Mouse (Mus musculus): ENCODE data around the gene Lyrm4.

Gene Lyrm4

GRCm38 (mm10) chr13:35947354-35948000 is 169.8 kb downstream of the Lyrm4 start:
- Histone ChIP-seq H3K9me3 (ENCODE audit: low read length) (no peaks in the 10 kb centered on the region), H3K4me3 (replicated peaks; ENCODE audit: low read length) (no peak overlapping the region), H3K36me3 (ENCODE audit: insufficient read depth, low read length) (no peaks in the 10 kb centered on the region), H3K27me3 (ENCODE audit: insufficient read depth, low read length) (peaks cover 62% of the 10 kb centered on the region), H3K4me1 (replicated peaks; ENCODE audit: low read depth, low read length) (no peaks in the 10 kb centered on the region)
- TF ChIP-seq CTCF (conservative IDR thresholded peaks at IDR 0.05; ENCODE audit: low read length) (peak; percentile 93), POU5F1 (IDR thresholded peaks at IDR 0.05; ENCODE audit: borderline replicate concordance, low read length) (no peak), NANOG (IDR thresholded peaks at IDR 0.05; ENCODE audit: borderline replicate concordance, low read length) (no peak)

GRCm38 (mm10) chr13:35946659-35947353 is 170.5 kb downstream of the Lyrm4 start:
- H3K27me3 ChIP-seq (ENCODE audit: insufficient read depth, low read length): peaks cover 63% of the 10 kb centered on the region
- no peaks in the 10 kb centered on the region for H3K36me3 ChIP-seq (ENCODE audit: insufficient read depth, low read length)
- no peak for TF ChIP-seq CTCF (conservative IDR thresholded peaks at IDR 0.05; ENCODE audit: low read length)
- no peak for TF ChIP-seq POU5F1 (IDR thresholded peaks at IDR 0.05; ENCODE audit: borderline replicate concordance, low read length)
- no peak for TF ChIP-seq NANOG (IDR thresholded peaks at IDR 0.05; ENCODE audit: borderline replicate concordance, low read length)
- H3K4me3 ChIP-seq (replicated peaks; ENCODE audit: low read length): no peak overlapping the region
- no peaks in the 10 kb centered on the region for H3K9me3 ChIP-seq (ENCODE audit: low read length)
- no peaks in the 10 kb centered on the region for H3K4me1 ChIP-seq (replicated peaks; ENCODE audit: low read depth, low read length)

- no peaks in the 10 kb centered on the region for H3K36me3 ChIP-seq (ENCODE audit: insufficient read depth, low read length)
- peaks cover 17% of the 10 kb centered on the region for H3K4me1 ChIP-seq (replicated peaks; ENCODE audit: low read depth, low read length)
- H3K9me3 ChIP-seq (ENCODE audit: low read length): no peaks in the 10 kb centered on the region
- H3K4me3 ChIP-seq (replicated peaks; ENCODE audit: low read length): no peak overlapping the region
- TF ChIP-seq NANOG (IDR thresholded peaks at IDR 0.05; ENCODE audit: borderline replicate concordance, low read length) (no peak), CTCF (conservative IDR thresholded peaks at IDR 0.05; ENCODE audit: low read length) (no peak), POU5F1 (IDR thresholded peaks at IDR 0.05; ENCODE audit: borderline replicate concordance, low read length) (no peak)
- H3K27me3 ChIP-seq (ENCODE audit: insufficient read depth, low read length): peaks cover 36% of the 10 kb centered on the region
Measured at GRCm38 (mm10) chr13:35940934-35941333, 176.4 kb downstream of the Lyrm4 start.

- Histone ChIP-seq H3K4me1 (replicated peaks; ENCODE audit: low read depth, low read length) (peaks cover 17% of the 10 kb centered on the region), H3K27me3 (ENCODE audit: insufficient read depth, low read length) (peaks cover 33% of the 10 kb centered on the region), H3K36me3 (ENCODE audit: insufficient read depth, low read length) (no peaks in the 10 kb centered on the region), H3K9me3 (ENCODE audit: low read length) (peaks cover 2% of the 10 kb centered on the region), H3K4me3 (replicated peaks; ENCODE audit: low read length) (no peak overlapping the region)
- TF ChIP-seq NANOG (IDR thresholded peaks at IDR 0.05; ENCODE audit: borderline replicate concordance, low read length) (no peak), POU5F1 (IDR thresholded peaks at IDR 0.05; ENCODE audit: borderline replicate concordance, low read length) (no peak), CTCF (conservative IDR thresholded peaks at IDR 0.05; ENCODE audit: low read length) (no peak)
Measured at GRCm38 (mm10) chr13:35939871-35940665, 177.3 kb downstream of the Lyrm4 start.

GRCm38 (mm10) chr13:35937991-35938390 is 179.3 kb downstream of the Lyrm4 start:
- H3K27me3 ChIP-seq (ENCODE audit: insufficient read depth, low read length): peaks cover 24% of the 10 kb centered on the region
- H3K36me3 ChIP-seq (ENCODE audit: insufficient read depth, low read length): no peaks in the 10 kb centered on the region
- H3K4me3 ChIP-seq (replicated peaks; ENCODE audit: low read length): no peak overlapping the region
- TF ChIP-seq NANOG (IDR thresholded peaks at IDR 0.05; ENCODE audit: borderline replicate concordance, low read length): no peak
- TF ChIP-seq CTCF (conservative IDR thresholded peaks at IDR 0.05; ENCODE audit: low read length): no peak
- no peak for TF ChIP-seq POU5F1 (IDR thresholded peaks at IDR 0.05; ENCODE audit: borderline replicate concordance, low read length)
- H3K4me1 ChIP-seq (replicated peaks; ENCODE audit: low read depth, low read length): peaks cover 17% of the 10 kb centered on the region
- H3K9me3 ChIP-seq (ENCODE audit: low read length): peaks cover 13% of the 10 kb centered on the region
